Mouse (Mus musculus): ENCODE data around the gene Mllt11. TPM values are rescaled to one million over a fixed set of nuclear protein-coding genes. Genes with fewer than 3 reads are reported as not detected.

The Mllt11 gene
- polyA plus RNA-seq, 1 experiment, result 33.0 TPM

GRCm38 (mm10) chr3:95203880-95204279, 28.1 kb downstream of the Mllt11 start:
- no peaks in the 10 kb centered on the region for H3K4me1 ChIP-seq (ENCODE audit: control insufficient read depth, insufficient read depth, low read length)

GRCm38 (mm10) chr3:95200562-95200961, 31.4 kb downstream of the Mllt11 start:
- no peaks in the 10 kb centered on the region for H3K4me1 ChIP-seq (ENCODE audit: control insufficient read depth, insufficient read depth, low read length)
- TF ChIP-seq CTCF (IDR thresholded peaks at IDR 0.05; ENCODE audit: borderline replicate concordance, insufficient read depth, low read length) (no peak), POLR2A (IDR thresholded peaks at IDR 0.05; ENCODE audit: low read depth, low read length) (no peak)
- no peak overlapping the region for H3K4me3 ChIP-seq (ENCODE audit: insufficient read depth, low read length)
- no peak overlapping the region for H3K27ac ChIP-seq (ENCODE audit: insufficient read depth, low read length)

More at GRCm38 (mm10) chr3:95203880-95204279, 28.1 kb downstream of the Mllt11 start:
- Histone ChIP-seq H3K4me3 (ENCODE audit: insufficient read depth, low read length) (no peak overlapping the region), H3K27ac (ENCODE audit: insufficient read depth, low read length) (no peak overlapping the region)
- no peak for TF ChIP-seq POLR2A (IDR thresholded peaks at IDR 0.05; ENCODE audit: low read depth, low read length)
- TF ChIP-seq CTCF (IDR thresholded peaks at IDR 0.05; ENCODE audit: borderline replicate concordance, insufficient read depth, low read length), result no peak

GRCm38 (mm10) chr3:95200132-95200531, 31.8 kb downstream of the Mllt11 start:
- TF ChIP-seq CTCF (IDR thresholded peaks at IDR 0.05; ENCODE audit: borderline replicate concordance, insufficient read depth, low read length) (no peak), POLR2A (IDR thresholded peaks at IDR 0.05; ENCODE audit: low read depth, low read length) (no peak)
- H3K27ac ChIP-seq (ENCODE audit: insufficient read depth, low read length), result no peak overlapping the region
- no peak overlapping the region for H3K4me3 ChIP-seq (ENCODE audit: insufficient read depth, low read length)
- peaks cover 2% of the 10 kb centered on the region; the same call in 1 of the 2 replicates for H3K4me1 ChIP-seq (ENCODE audit: control insufficient read depth, insufficient read depth, low read length)

GRCm38 (mm10) chr3:95199101-95199500, 32.9 kb downstream of the Mllt11 start:
- TF ChIP-seq CTCF (IDR thresholded peaks at IDR 0.05; ENCODE audit: borderline replicate concordance, insufficient read depth, low read length) (no peak), POLR2A (IDR thresholded peaks at IDR 0.05; ENCODE audit: low read depth, low read length) (no peak)
- Histone ChIP-seq H3K27ac (ENCODE audit: insufficient read depth, low read length) (no peak overlapping the region), H3K4me3 (ENCODE audit: insufficient read depth, low read length) (no peak overlapping the region), H3K4me1 (ENCODE audit: control insufficient read depth, insufficient read depth, low read length) (peaks cover 4% of the 10 kb centered on the region; the same call in 1 of the 2 replicates)

GRCm38 (mm10) chr3:95195772-95196171, 36.2 kb downstream of the Mllt11 start:
- H3K27ac ChIP-seq (ENCODE audit: insufficient read depth, low read length), result no peak overlapping the region
- TF ChIP-seq POLR2A (IDR thresholded peaks at IDR 0.05; ENCODE audit: low read depth, low read length) (no peak), CTCF (IDR thresholded peaks at IDR 0.05; ENCODE audit: borderline replicate concordance, insufficient read depth, low read length) (no peak)
- H3K4me3 ChIP-seq (ENCODE audit: insufficient read depth, low read length), result no peak overlapping the region
- H3K4me1 ChIP-seq (ENCODE audit: control insufficient read depth, insufficient read depth, low read length), result peaks cover 6% of the 10 kb centered on the region

GRCm38 (mm10) chr3:95194721-95195135, 37.2 kb downstream of the Mllt11 start:
- no peak overlapping the region for H3K4me3 ChIP-seq (ENCODE audit: insufficient read depth, low read length)
- H3K27ac ChIP-seq (ENCODE audit: insufficient read depth, low read length), result no peak overlapping the region
- H3K4me1 ChIP-seq (ENCODE audit: control insufficient read depth, insufficient read depth, low read length), result peaks cover 6% of the 10 kb centered on the region
- TF ChIP-seq CTCF (IDR thresholded peaks at IDR 0.05; ENCODE audit: borderline replicate concordance, insufficient read depth, low read length) (no peak), POLR2A (IDR thresholded peaks at IDR 0.05; ENCODE audit: low read depth, low read length) (no peak)

- TF ChIP-seq CTCF (IDR thresholded peaks at IDR 0.05; ENCODE audit: borderline replicate concordance, insufficient read depth, low read length) (no peak), POLR2A (IDR thresholded peaks at IDR 0.05; ENCODE audit: low read depth, low read length) (no peak)
- H3K27ac ChIP-seq (ENCODE audit: insufficient read depth, low read length), result no peak overlapping the region
- no peak overlapping the region for H3K4me3 ChIP-seq (ENCODE audit: insufficient read depth, low read length)
Measured at GRCm38 (mm10) chr3:95186888-95187287, 45.1 kb downstream of the Mllt11 start.

GRCm38 (mm10) chr3:95186100-95186499, 45.9 kb downstream of the Mllt11 start:
- no peak for TF ChIP-seq CTCF (IDR thresholded peaks at IDR 0.05; ENCODE audit: borderline replicate concordance, insufficient read depth, low read length)
- TF ChIP-seq POLR2A (IDR thresholded peaks at IDR 0.05; ENCODE audit: low read depth, low read length), result no peak
- H3K27ac ChIP-seq (ENCODE audit: insufficient read depth, low read length), result no peak overlapping the region
- H3K4me1 ChIP-seq (ENCODE audit: control insufficient read depth, insufficient read depth, low read length), result no peaks in the 10 kb centered on the region
- H3K4me3 ChIP-seq (ENCODE audit: insufficient read depth, low read length), result no peak overlapping the region

More at GRCm38 (mm10) chr3:95186888-95187287, 45.1 kb downstream of the Mllt11 start:
- H3K4me1 ChIP-seq (ENCODE audit: control insufficient read depth, insufficient read depth, low read length), result no peaks in the 10 kb centered on the region

- no peaks in the 10 kb centered on the region for H3K4me1 ChIP-seq (ENCODE audit: control insufficient read depth, insufficient read depth, low read length)
- TF ChIP-seq POLR2A (IDR thresholded peaks at IDR 0.05; ENCODE audit: low read depth, low read length), result no peak
- no peak for TF ChIP-seq CTCF (IDR thresholded peaks at IDR 0.05; ENCODE audit: borderline replicate concordance, insufficient read depth, low read length)
- no peak overlapping the region for H3K27ac ChIP-seq (ENCODE audit: insufficient read depth, low read length)
Measured at GRCm38 (mm10) chr3:95184796-95185577, 47.0 kb downstream of the Mllt11 start.

GRCm38 (mm10) chr3:95181841-95182240, 50.1 kb downstream of the Mllt11 start:
- peaks cover 6% of the 10 kb centered on the region; the same call in 1 of the 2 replicates for H3K4me1 ChIP-seq (ENCODE audit: control insufficient read depth, insufficient read depth, low read length)
- H3K4me3 ChIP-seq (ENCODE audit: insufficient read depth, low read length), result no peak overlapping the region
- no peak overlapping the region for H3K27ac ChIP-seq (ENCODE audit: insufficient read depth, low read length)
- TF ChIP-seq POLR2A (IDR thresholded peaks at IDR 0.05; ENCODE audit: low read depth, low read length), result no peak
- no peak for TF ChIP-seq CTCF (IDR thresholded peaks at IDR 0.05; ENCODE audit: borderline replicate concordance, insufficient read depth, low read length)

More at GRCm38 (mm10) chr3:95184796-95185577, 47.0 kb downstream of the Mllt11 start:
- H3K4me3 ChIP-seq (ENCODE audit: insufficient read depth, low read length), result no peak overlapping the region
